Mouse (Mus musculus) C2C12 (cell line): ENCODE results near the gene Hecw2.

ENCODE experiments used
- CTCF ChIP-seq: IDR thresholded peaks from one replicate; pipeline ENCODE4 v1.5.1; 2011; ENCODE audit not compliant: control insufficient read depth, insufficient read depth, insufficient read length
- MAX ChIP-seq: IDR thresholded peaks from one replicate; pipeline ENCODE4 v1.6.1; 2011; ENCODE audit warnings: mild to moderate bottlenecking, control low read depth
- MYOD1 ChIP-seq: IDR thresholded peaks from one replicate; pipeline ENCODE4 v1.6.1; 2011; ENCODE audit warnings: low read depth; ENCODE audit not compliant: control insufficient read depth, insufficient read length
- MYOG ChIP-seq: IDR thresholded peaks from one replicate; pipeline ENCODE4 v1.6.1; 2011; ENCODE audit not compliant: control insufficient read depth, insufficient read length; ENCODE audit errors: extremely low read depth
- USF1 ChIP-seq: IDR thresholded peaks from one replicate; pipeline ENCODE4 v1.6.1; 2011; ENCODE audit warnings: low read depth, mild to moderate bottlenecking, control low read depth, moderate library complexity

GRCm38 (mm10) chr1:53771476-53771875 lies 423.5 kb downstream of the Hecw2 start:
- no peak for TF ChIP-seq CTCF
- TF ChIP-seq MYOG: no peak
- TF ChIP-seq MAX: no peak
- no peak for TF ChIP-seq USF1
- no peak for TF ChIP-seq MYOD1
